Mouse (Mus musculus) G1E (cell line): ENCODE data around the gene Fip1l1.

Experiments
- CTCF ChIP-seq: IDR thresholded peaks from 2 replicates; pipeline ENCODE4 v1.5.1; 2012; ENCODE audit warnings: low read depth, low read length, inconsistent platforms, mixed read lengths
- GATA1 ChIP-seq: IDR thresholded peaks from 2 replicates; pipeline ENCODE4 v1.6.1; 2012; ENCODE audit warnings: borderline replicate concordance, low read length, inconsistent platforms, mixed read lengths
- GATA2 ChIP-seq: IDR thresholded peaks from 2 replicates; pipeline ENCODE4 v1.6.1; 2012; ENCODE audit warnings: low read depth, low read length, inconsistent platforms, borderline replicate concordance
- POLR2AphosphoS5 ChIP-seq: IDR thresholded peaks from 2 replicates; pipeline ENCODE4 v1.6.1; 2012; ENCODE audit warnings: low read depth, low read length, inconsistent platforms; ENCODE audit not compliant: insufficient replicate concordance
- TAL1 ChIP-seq: conservative IDR thresholded peaks from 2 replicates; pipeline ENCODE4 v1.6.1; 2012; ENCODE audit warnings: low read depth, low read length, inconsistent platforms, mixed read lengths

DNA sequence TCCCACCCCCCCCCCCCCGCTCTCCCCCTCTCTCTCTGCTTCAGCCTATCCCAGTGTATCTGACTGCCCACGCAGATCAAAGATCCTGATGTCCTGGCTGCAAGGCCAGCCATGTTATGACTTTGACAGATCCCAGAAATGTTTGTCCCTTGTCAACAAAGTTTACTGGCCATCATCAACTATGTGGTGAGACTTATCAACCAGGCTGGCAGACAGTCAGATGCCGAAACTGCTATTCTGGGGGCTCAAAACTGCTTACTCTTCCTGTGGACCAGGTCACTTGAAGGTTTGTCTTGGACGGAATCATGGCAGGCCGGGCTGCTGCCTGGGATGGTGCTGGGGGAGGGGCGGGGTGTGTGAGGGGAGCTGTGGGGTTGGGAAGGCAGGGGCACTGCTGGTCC is 112.3 kb downstream of the Fip1l1 start:
- TF ChIP-seq CTCF (no peak), GATA1 (no peak), POLR2AphosphoS5 (no peak), TAL1 (no peak), GATA2 (no peak)
